Mouse (Mus musculus) adrenal gland, adult 8-10 months (tissue): ENCODE data around the gene Ppp4r3a. TPM values are rescaled to one million over a fixed set of nuclear protein-coding genes. Genes with fewer than 3 reads are reported as not detected.
"Not testable (repeated sequence)": the region's sequence is repeated elsewhere in the genome, so short reads cannot be mapped to it uniquely, and the experiment has no call there.

ENCODE experiments used
- DNase-seq: peaks from one replicate; pipeline ENCODE4 v3.0.0; 2022
- total RNA-seq, 4 experiments: library from RNA; stranded (reverse); gene quantifications; 2 replicates each; pipeline ENCODE4 v1.2.4; 2022

Ppp4r3a gene
- total RNA-seq, result 10 to 100 TPM; 49.5 to 59.5 (median 49.9) TPM

DNA sequence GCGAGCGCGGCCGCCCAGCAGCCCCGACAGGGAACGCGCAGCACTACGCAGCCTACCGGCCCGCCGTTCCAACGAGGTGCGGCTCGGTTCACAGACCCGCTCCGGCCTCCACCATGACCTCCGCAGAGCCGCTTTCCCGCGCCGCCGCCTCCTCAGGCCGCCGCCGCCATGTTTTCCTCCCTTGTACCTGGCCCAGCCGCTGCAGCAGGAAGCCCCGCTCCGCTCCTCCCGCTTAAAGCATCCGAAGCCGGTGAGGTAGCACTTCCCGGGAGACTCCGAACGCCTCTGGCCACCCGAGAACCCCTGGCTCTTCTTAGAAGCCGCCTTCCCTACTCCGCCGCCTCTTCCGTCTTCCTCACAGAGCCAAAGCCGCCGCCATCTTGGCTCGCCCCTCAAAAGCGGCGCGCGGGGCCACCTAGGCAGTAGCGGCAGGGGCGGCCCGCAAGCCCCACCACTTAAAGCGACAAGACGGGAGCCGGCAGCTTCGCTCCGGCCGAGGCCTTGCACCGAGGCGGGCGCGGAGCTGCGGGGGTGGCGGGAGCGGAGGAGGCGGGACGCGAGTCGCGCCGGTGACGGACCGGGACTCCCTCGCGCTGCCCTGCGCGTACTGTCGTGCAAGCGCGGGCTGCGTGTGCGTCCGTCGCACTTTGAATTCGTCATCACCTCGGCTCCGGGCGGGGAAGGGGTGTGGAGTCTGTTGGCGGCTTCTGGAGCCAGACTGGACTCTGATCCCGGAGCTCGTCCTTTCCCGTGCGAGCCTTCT lies at the start of gene Ppp4r3a:
TSS of gene Ppp4r3a (minus strand) at position 627 of the 763 bp plus-strand sequence.
- DNase-seq, result peak; percentile 96

DNA sequence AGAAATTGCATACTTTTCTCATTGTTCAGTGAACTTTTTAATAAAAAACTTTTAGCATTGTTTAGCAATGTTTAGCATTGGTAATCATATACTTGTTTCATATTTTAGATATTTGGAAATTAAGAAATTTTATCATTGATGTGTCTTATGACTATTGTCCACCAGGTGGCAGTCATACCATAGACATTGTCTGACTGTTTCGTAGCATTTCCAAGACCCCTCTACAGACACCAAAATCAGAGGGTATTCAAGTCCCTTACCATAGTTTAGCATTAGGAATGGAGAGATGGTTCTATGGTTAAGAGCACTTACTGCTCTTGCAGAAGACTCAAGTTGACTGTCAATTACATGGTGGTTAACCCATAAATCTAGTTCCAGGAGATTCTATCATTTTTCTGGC lies 39.5 kb upstream of the Ppp4r3a start:
- DNase-seq, result no peak

DNA sequence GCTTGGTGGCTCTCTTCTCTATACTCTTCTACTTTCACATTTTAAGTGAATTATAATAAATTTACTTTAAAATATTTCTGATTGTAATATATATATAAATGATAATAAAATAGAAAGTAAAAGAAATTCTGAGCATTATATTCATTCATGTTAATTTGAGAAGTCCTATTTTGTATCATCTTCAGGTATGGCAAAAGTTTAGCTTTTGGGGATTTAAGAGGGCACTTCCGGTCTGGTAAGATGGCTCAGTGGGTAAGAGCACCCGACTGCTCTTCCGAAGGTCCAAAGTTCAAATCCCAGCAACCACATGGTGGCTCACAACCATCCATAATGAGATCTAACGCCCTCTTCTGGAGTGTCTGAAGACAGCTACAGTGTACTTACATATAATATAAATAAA lies 38.6 kb upstream of the Ppp4r3a start:
- not testable (repeated sequence) for DNase-seq

DNA sequence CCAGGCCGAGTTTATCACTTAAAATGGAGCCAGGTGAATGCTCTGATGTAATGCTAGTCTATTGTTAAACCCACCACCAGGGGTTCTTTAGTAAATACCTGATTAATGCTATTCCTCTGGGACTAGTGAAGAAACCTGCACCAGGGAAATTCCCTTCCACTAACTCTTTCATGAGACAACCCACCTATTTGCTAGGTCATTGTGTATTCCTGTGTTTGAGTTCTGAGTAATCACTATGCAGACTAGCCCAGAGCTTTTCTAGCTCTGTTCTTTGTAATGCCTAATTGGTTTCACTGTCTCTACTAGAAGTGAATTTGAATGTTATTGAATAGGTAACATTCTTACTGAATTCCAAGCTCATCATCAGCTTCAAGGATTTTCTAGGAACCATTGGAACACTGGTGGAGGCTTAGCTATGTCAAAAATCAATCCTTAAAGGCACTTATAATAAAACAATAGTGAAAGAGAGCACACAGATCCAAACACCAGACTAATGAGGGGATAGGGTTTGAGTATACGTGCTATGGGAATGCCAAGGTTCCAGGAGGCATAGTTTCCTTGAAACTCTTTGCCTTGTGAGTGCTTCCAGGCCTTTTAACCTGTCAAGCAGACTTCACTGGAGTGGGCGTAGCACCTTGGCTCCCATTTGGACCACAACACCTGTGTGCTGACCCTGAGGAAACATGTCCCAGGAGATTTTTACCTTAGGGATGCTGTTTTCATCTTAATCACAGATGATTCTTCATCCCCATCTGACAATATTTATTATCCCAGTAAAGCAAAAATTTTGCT lies 26.5 kb upstream of the Ppp4r3a start:
- not testable (repeated sequence) for DNase-seq

DNA sequence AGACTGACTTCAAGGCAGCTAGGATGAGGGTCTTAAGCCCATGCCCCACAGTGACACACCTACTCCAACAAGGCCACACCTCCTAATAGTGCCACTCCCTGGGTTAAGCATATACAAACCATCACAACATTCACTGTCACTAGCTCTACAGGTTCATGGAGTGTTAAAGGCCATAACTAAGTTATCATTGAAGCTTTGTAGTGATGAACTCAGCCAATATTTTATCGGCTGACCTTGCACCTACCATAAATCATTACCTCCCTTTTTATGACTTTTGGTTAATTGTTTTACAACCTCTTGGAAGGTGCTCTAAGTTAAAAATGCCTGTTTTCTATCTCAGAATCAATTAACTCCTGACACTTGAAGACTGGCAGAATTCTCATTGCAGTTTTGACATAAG lies 24.2 kb upstream of the Ppp4r3a start:
- DNase-seq, result no peak

DNA sequence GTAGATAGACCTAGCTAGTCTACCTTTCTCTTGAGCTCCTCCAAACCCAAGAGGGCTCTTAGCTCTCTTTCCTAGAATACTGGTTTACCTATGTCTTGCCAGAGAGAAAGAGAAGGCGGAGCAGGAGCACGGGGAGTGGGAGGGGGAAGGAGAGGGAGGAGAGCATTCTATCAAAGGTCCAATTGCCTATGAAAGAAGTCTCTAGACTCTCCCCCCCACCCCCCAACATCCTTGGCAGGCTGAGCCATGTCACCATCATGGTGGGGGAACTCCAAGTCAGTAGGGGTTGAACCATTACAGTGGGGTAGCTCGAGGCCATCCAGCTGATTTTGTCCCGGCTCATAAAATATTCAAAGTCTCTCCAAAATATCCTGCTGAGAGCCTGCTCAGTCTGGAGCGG lies 22.1 kb upstream of the Ppp4r3a start:
- DNase-seq, result no peak

DNA sequence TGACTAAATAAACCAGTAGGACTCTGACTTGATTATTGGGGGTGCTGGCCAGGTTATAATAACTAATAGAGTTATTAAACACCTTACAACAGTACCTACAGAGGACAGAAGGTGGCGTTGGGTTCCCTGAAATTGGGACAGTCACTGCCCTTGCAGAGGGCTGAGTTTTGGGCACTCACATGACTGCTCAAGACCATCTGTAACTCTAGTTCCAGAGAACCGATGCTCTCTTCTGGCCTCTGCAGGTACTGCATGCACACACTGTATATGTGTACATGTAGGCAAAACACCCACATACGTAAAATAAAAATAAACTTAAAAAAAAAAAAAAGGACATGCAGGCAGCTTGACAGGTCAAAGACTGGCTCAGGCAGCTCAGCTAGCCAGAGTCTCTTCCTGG lies 19.1 kb upstream of the Ppp4r3a start:
- DNase-seq, result no peak

DNA sequence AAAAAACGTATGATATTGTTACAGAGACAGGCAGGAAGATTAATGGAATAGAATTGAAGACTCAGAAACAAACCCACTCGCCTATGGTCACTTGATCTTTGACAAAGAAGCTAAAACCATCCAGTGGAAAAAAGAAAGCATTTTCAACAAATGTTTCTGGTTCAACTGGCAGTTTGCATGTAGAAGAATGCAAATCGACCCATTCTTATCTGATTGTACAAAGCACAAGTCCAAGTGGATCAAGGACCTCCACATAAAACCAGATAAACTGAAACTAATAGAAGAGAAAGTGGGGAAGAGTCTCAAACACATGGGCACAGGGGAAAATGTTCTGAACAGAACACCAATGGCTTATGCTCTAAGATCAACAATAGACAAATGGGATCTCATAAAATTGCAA lies 10.2 kb upstream of the Ppp4r3a start:
- DNase-seq, result not testable (repeated sequence)

DNA sequence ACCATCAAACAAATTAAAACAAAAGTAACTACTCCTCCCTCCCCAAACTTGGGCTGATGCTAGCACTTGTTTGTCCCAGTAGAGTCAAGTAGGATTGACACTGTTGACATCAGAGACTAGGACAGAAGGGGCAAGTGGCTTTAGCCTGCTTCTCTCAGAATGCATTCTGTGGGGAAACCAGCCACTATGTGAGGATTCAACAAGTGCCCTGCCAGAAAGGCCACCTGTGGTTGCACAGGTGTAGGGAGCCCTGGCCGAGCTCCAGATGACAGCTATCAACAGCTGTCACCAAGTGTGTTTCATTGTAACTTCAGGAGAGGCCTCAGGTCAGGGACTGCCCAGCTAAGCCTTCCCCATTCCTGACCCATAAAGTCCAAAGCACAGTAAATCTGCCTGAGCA lies 6.5 kb upstream of the Ppp4r3a start:
- DNase-seq, result no peak

DNA sequence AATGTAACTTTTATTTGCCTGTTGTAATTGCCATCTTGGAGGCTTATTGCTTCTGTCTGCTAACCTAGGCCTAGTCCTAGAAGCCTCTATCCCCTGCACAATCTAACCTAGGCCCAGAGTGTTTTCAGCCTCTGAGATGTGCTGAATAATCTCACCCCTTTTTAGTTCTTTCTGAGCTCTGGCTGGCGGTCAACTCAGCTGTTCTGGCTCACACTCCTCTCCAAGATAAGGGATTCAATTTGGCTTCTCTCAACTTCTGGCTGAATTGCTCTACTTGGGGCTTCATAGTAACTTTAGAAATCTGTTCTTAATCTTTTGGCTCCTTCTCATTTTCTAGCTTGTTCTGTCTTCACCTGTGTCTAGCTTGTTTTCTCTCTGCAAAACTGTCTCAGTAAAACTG lies 3.9 kb upstream of the Ppp4r3a start:
- no peak for DNase-seq

DNA sequence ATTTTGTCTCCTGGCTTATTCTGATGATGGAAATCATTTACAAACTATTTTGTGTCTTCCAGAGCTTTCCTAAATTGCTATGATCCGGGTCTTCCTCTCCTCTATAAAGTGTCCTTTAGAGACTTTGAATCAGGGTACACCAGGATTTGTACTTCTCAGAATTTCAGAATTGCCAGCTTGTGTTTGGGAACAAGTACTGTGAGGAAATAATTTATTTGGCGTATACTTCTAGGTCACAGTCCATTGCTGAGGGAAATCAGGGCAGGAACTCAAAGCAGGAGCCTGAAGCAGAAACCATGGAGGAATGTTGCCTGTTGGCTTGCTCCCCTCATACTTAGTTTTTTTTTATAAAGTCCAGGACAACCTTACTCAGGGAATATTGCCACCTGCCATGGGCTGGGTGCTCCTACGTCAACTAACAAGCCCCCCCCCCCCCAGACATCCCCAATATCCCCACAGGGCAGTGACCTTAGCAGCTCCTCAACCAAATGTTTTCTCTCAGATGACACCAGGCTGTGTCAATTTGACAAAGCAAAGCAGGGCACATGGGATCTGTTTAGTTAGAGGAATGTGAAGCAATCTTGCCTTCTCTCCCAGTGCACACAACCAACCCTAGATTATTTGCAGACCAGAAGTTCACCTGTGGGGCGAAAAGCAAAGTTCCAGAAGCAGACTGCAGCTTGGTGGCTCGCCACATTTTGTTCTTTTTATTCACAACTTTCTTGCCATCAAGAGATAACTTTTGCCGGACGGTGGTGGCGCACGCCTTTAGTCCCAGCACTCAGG lies 1.6 kb upstream of the Ppp4r3a start:
- DNase-seq, result no peak

DNA sequence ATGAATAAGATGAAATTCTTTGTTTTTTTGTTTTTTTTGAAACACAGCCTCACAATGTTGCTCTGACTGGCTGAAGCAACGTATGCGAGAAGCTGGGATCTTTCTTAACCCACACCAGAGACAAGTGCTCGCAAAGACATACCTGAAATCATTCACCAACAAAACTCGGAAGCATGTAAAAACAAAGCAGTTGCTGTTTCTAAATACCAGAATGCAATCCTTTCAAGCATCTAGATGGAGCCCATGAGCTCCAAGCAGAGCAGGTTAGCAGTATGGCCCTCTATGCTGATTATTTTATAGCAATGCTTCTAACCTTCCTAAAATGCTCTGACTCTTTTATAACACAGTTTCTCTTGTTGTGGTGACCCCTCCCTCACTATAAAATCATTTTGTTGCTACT lies 735 bp upstream of the Ppp4r3a start:
- DNase-seq, result no peak

DNA sequence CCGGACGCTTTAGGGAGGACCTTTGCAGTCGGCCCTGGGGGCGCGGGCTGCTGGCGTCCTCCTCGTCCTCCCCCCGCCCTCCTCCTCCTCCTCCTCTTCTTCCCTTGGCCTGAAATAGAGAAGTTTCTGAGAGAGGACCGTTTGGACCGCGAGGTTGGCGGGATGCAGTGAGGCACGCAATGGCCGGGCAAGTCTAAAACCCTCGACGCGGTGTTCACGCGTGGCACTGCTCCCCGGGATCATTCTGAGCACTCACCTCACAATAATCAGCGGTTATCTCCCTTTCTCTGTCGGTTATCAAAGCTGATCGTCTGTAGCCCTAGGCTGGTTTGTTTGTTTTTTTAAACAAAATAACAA lies 315 bp upstream of the Ppp4r3a start:
- DNase-seq, result no peak

DNA sequence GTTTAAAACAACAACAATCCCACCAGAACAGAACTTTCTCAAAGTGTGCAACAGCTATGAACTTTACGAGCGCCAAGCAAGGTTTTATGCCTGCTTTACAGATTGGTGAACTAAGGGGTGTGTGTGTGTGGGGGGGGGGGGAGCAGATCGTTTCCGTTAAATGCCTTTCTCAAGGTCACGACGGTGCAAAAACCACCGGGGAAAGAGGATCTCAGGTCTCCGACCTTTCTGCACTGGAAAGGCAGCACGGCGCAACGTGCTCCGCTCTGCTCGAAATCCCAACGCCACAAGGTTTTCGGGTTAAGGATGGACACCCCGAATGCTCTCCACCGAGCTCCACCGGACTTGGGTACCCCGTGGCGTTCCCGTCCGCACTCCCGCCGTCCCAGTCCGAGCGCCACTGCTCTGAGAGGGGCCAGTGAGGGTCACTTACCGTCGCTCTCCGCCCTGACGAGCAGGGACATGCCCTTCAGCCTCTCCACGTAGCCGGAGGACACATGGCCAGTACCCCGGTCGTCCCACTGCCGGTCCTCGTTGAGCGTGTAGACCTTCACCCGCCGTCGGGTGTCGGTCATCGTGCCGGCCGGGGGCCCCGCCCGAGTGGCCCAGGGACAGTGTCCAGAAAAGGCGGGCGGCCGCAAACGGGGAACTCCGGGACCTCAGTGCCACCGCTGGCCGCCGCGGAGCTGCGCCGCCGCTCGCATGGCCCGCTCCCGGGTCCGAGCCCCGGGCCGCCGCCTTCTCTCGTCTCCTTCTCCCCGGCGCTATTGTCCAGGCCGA lies 1.0 kb downstream of the Ppp4r3a start:
- DNase-seq, result peak; percentile 34

DNA sequence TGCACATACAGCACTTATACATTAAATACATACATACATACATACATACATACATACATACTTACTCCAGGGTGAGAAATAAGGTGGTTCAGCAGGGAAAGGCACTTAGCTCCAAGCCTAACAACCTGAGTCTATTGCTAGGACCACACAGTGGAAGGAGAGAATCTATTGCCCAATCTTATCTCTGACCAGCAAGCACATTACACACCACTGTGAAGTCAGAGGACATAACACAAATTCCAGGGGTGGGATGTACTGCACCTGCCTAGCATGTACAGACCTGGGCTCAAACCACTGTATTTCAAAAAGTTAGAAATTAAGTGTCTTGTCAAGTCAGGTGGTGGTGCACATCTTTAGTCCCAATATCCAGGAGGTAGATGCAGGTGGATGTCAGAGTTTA lies 5.5 kb downstream of the Ppp4r3a start:
- DNase-seq, result no peak

DNA sequence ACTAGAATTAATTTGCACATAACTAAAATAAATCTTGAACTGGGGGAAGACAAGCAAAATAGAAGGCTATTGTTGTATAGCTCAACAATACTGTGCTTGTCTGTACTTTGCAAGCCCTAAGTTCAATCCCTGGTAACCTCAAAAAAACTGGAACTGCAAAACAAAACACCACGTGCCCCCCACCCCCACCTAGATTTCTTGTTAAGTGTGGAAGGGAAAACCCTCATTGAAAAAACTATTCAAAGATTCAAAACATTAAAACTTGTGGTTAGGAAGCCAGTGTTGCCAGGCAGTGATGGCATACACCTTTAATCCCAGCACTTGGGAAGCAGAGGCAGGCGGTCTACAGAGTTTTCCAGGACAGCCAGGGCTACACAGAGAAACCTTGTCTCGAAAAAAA lies 8.1 kb downstream of the Ppp4r3a start:
- no peak for DNase-seq

DNA sequence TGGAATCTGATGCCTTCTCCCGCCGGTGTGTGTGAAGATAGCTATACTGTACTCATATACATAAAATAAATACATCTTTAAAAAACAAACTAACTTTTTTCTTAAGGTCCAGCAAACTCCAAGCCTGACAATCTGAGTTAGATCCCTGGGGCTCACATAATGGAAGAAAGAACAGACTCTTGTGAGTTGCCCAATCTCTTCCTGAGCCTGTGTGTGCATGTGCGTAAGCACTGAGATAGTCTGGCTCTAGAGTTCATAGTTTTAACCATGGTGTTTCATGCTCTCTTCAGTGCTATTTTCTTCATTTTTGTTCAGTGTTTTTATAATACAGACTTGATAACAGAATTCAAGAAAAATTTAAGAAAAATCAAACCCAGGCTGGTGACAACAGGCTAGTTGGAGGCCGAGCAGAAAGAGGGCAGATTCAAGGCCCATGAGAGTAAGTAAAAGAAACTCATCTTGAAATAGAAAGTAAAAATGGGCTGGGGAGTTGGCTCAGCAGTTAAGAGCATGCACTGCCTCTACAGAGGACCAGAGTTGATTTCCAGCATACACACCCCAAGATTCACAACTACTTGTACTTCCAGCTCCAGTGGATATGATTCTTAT lies 8.6 kb downstream of the Ppp4r3a start:
- DNase-seq, result no peak

DNA sequence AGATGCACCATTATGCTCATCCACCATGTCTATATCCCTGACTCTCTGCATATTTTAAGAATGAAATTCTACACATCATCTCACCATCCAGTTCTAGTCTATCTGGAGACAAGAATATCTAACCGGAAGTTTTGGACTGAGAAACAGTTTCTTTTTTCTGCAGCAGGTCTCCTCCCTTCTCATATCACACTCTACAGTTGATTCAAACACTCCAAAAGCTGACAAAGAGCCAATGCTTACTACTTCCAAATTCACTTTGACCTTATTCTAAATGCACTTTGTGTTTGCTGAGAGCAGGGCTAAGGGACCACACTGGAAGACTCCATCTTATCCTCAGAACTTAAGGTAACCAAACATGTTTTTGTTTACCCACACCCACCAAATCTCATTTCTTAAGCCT lies 13.7 kb downstream of the Ppp4r3a start:
- DNase-seq, result no peak

DNA sequence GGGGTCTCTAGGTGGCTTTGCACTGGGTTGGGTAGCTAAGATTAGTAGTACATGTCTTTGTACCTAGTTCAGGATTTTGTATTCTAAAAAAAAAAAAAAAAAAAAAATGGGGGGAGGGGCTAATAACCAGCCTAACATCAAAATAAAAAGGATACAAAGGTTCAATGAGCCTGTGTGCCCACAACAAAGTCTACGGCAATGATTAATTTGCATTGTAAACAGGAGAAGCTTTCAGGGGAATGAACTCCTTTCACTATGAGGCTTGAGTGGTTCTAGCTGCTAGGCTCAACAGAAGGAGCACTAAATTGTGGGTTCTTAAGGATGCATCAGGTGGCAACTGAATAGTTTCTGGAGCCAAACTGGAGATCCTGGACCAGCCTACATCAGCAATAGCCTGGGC lies 17.2 kb downstream of the Ppp4r3a start:
- DNase-seq, result no peak

DNA sequence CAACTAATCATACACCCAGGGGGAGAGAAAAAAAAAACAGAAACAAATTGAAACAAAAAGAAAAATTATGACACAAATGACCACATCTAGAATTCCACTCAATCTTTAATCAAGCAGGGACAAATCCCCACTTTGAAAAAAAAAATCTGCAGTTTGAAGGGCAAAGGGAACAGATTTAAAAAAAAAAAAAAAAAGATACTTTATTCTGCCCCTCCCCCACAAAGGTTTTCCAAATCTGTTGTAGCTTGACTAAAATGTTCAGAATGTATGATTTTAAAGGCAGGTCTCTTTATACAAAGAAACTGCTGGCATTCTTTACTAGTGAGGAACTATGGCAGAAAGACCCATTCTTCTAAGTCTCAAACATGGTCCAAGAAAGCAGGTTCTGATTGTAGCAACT lies 43.5 kb downstream of the Ppp4r3a start:
- DNase-seq, result no peak

DNA sequence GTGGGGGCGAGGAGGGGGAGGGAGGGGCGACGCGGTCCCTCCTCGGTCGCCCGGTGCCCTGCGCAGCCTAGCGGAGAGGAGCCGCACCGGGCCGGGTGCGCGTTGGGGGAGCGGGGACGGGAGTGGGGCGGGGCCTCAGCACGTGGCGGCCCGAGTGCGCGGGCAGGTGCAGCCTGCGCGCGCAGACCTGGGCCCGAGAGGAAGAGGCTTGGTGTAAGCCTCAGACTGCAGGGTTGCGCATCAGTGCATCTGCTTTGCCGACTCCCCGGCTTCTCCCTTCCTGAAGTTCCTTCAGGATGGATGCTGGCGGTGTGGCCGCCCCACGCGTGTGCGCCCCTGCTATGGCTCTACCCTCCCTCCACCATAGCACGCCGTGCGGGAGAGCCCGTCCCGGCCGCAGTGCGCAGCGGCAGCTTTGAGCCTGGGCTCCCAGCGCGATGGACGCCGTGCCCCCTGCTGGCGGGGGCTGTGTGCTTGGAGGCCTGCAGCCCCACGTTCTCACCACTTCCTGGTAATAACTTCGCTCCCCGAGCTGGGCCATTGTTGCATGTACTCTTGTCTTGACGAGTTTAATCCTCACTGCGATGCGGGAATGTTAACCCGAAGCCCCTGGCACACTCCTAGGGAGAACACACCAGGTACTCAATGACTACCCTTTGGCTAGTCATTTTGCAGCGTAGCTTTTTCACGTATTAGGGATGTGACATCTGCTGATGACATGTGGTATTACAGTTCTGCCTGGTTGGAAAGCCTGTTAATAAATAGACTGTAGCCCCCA lies 54.4 kb downstream of the Ppp4r3a start, which contains the start of gene Ccdc88c:
TSS of gene Ccdc88c (minus strand) at position 103 of the 778 bp plus-strand sequence.
- peak; percentile 44 for DNase-seq
